Mouse (Mus musculus) layer of hippocampus, adult 9-10 months (tissue): Measurements from ENCODE around the gene Igf2bp1.
"Not testable (repeated sequence)": the region's sequence is repeated elsewhere in the genome, so short reads cannot be mapped to it uniquely, and the experiment has no call there.

Experiments used
- DNase-seq: peaks from one replicate; pipeline ENCODE4 v3.0.0; 2022; ENCODE audit warnings: low spot score

Igf2bp1 gene

DNA sequence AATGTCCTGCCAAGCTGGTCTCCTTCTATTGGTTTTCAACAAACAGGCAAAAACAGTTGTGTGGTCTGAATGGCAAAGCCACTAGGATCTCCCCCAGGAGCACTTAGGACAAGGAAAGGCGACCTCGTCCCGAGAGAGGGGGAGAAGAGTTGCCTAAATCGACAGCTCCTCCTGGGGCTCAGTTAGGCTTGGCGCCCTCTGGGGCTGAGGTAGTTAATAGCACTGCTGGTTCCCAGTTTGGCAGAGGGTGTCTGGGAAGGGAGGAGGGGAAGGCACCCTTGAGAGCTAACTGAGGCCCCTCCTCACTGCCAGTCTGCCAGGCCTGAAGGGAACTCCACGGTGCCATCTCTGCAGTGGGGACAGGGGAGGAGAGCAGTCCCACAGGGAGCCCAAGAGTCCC, 46.6 kb downstream of the Igf2bp1 start:
- no peak for DNase-seq

DNA sequence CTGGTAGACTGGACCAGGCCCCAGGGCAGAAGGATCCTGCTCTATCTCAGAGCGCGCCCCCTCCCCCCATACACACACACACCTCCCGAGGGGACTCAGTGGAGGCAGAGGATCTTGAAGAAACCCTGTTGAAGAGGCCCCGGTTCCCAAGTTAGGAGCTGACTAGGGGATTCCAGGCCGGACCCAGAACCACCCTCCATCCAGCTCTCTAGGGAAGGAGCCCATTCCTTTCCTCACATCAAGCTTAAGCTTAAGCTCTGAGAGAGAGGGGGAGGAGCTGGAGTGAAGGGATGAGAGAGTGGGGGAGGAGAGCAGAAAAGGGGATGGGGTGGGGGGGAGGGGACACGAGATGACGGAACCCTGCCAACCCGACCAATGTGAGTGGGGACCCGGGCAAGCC, 47.5 kb downstream of the Igf2bp1 start:
- DNase-seq, result no peak

DNA sequence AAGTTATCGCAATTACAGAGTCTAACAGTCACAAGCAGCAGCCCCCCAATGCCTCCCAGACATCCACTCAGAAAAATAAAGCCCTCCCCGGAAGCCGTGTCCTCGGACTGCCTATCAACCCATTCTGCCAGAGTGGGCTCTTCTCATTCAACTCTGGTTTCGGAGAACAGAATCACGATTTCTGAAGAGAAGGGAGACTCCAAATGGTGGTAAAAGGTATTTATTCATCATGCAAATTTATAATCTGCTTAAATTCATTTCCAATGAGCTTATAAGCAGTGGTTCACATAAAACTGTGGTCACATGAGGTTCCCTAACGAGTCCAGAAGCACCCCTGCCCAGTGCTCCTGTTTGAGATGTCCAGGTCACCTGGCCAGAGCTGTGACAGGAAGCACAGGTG, 48.3 kb downstream of the Igf2bp1 start:
- DNase-seq, result no peak

DNA sequence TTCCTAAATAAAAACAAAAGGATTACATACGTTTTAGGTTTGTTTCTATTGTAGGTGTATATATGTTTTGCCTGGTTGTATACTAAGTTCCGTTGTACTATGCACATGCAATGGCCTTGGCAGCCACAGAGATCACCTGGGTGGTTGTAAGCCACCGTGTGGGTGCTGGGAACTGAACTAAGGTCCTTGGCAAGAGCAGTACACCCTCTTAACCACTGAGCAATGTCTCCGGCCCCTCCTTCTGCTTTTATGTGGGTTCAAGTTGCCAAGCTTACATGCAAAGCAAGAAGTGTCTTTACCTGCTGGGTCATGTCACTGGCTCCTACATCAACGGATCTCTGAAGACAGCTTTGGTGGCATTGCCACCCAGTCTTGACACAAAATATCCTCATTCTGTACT, 52.4 kb downstream of the Igf2bp1 start:
- DNase-seq, result no peak

DNA sequence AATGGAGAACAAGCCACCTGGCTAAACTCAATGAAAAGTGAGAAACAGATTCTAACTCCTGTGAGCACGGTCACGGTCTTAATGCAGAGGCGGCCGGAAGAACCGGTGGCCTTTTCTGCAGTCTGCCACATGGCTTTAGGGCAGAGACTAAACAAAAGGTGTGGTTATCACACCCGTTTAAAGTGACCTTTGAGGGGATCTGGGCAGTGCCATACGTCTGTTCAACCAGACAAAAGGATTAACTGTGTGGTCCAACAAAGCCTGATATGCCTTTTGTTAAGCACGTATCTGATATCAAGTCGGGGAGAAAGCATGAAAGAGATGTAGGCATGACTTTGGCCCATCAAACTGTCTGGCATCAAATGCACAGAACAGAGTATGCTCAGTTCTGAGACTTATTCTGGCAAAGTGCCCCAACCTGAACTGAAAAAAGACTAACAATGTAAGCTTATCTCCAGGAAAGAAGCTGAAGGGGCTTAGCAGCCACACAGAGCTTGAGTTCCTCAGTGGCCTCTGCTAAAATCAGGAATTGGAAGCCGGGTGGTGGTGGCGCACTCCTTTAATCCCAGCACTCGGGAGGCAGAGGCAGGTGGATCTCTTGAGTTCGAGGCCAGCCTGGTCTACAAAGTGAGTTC, 59.8 kb downstream of the Igf2bp1 start:
- no peak for DNase-seq

DNA sequence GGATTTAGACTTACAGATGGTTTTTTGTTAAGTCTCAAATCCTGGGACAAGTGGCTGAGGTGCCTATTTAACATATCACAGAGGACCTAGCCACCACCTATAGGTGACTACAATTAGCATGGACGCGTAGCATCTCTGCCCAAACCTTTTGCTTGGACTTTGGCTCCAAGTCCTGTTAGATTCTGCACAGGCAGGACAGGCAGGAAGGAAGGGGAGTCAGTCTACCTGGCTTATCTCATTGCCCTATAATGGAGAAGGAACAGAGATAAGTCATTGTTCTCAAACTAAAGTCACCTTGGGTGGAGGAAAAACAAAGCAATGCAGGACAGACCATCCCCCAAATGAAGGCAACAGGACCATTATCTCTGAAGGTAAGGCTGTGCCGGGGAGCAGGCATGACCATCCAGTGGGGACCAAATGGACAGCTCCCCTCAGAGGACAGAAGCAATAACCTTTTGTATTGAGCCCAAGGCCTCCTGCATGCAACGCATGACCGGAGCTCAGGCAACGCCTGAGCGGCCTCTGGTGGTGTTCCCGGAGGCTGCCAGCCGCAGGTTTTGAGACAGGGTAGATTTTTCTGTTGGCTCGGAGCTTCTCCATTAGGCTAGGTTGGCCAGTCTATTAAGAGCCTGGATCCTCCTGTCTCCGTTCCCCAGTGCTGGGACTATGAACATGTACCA, 65.8 kb downstream of the Igf2bp1 start:
- DNase-seq, result no peak

DNA sequence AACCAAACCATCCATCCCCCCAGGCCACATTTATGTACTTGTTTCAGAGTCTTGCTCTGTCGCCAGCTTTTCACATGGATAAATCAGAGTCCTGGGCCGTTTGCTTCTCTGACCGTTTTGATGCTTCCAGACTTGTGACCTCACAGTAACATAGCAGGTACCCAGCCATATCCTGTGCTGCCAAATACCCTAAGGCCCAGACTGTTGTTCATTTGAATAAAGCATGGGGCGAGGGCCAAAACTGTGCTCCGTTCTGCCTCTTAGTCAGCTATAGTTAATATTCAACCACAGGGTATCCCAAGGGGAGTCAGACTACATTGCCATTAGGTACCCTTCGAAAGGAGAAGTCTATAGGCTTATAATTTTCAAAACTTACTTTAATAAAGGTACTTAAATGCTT, 69.3 kb downstream of the Igf2bp1 start:
- no peak for DNase-seq

DNA sequence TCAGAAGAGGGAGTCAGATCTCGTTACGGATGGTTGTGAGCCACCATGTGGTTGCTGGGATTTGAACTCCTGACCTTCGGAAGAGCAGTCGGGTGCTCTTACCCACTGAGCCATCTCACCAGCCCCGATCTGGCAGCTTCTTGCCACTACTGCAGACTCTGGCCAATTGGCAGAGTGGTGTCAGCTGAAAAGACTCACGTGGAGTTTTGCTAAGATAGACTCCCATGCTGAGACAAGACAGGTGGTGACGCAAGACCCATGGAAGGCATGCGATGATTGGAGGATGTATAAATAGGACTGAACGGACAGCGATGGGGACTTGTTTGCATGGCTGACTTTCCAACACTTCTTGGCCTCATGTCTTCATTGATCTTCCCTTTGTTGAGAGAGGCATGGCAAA, 73.6 kb downstream of the Igf2bp1 start:
- DNase-seq, result not testable (repeated sequence)

DNA sequence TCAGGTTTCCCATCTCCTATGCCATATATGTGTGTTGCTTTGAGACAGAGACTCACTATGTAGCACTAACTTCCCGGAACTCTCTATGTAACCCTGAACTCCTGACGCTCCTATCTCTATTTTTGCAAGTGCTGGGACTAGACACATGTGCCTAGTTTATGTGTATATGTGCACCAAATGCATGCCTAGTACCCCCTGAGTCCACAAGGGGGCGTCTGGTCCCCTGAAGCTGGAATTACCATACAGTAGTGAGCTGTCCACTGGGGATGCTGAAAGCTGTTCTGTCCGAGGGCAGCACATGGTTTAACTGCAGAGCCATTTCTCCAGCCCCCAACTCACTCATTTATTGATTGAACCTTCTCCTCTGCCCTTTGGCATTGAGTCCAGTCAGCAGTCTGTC, 79.3 kb downstream of the Igf2bp1 start:
- no peak for DNase-seq

DNA sequence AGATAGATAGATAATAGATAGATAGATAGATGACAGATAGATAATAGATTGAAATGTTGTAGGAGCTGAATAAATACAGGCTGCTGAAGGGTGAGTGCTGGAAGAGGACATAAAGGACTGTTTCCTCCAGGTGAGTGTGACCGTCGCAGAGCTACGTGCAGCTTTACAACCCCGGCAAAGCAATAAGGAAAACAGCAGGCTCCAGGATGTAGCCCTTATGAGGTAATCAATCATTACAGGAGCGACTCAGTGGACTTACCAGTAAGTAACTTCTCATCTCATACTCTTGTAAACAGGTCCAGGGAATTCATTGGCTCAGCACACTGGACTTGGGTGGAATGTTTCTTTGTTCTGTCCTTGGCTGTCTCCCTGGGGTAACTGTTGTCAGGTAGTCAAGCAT, 79.8 kb downstream of the Igf2bp1 start:
- no peak for DNase-seq

DNA sequence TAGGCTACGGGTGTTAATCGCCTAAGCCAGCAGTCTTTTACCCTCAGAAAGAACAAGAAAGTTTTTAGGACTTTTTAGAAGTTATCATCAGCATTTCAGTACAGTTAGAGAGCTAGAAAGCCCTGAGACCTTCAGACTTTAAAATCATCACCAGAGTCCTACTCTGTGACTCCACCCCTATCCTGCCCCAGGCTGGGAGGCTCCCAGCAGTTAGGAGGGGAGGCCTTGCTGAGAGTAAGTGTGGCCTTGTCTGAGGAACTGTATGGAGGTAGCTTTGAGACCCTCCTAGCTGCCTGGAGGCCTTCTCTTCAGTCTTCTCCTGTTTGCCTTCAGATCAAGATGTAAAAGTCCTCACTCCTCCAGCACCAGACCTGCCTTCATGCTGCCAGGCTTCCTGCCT, 81.5 kb downstream of the Igf2bp1 start:
- no peak for DNase-seq

DNA sequence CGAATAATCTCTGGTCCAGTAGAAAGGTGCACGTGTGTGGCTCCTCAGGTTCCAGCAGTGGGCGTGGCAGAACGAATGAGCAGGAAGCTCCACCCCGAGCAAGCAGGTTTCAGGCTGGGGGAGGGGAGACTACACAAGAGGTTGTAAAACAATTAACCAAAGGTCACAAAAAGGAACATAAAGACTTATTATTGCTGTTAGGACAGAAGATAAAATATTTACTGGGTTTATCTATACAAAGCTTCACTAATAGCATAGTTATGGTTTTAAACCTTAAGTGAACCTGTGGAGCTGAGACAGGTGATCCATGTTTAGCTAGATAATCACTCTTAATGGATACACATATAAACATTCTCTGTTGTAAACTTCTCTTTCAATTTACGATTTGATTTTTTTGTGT, 82.3 kb downstream of the Igf2bp1 start:
- DNase-seq, result not testable (repeated sequence)

DNA sequence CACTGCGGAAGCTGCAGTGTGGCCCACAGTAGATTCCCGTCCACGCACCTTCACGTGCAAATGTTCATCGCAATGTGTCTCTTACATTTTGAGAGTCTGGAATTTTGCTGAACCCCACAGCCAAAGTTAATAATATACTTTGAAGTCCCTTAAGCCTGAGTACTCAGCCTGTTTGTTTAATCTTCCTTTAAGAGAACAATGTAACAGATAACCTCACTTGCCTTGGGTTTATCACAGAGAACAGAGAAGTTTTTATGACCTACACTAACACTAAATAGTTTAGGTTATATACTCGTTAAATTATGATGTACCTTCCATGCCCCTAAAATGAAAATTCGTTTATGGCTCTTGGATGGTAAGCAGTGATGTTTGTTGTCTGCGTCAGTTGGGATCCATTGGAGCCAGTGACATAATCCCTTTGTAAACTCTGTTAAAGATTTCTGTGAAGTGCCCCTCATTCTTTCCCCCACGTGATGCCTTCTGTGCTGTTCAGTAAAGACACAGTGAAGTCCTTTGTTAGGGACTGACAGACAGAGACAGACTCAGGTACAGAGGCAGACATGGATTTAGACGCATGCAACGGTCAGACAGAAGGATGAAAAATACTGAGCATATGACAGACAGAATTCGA, 83.6 kb downstream of the Igf2bp1 start:
- no peak for DNase-seq

DNA sequence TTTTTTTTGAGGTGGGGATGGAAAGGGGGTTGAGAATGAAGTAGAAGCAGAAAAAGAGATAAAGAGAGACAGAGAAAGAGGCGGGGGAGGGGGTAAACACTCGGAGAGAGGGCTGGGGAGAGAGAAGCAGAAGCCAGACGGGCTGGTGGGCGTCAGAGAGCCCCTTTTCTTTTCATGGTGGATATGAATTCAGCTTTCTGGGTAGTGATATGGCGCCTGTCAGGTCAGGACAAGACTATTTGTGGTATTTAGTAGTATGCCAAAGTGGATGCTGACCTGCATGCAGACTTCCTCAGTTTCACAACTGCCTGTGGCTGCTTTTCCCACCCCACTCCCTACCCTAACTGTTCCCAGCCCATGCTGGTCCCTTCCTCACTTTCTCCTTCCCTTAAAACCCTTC, 89.3 kb downstream of the Igf2bp1 start:
- DNase-seq, result no peak

DNA sequence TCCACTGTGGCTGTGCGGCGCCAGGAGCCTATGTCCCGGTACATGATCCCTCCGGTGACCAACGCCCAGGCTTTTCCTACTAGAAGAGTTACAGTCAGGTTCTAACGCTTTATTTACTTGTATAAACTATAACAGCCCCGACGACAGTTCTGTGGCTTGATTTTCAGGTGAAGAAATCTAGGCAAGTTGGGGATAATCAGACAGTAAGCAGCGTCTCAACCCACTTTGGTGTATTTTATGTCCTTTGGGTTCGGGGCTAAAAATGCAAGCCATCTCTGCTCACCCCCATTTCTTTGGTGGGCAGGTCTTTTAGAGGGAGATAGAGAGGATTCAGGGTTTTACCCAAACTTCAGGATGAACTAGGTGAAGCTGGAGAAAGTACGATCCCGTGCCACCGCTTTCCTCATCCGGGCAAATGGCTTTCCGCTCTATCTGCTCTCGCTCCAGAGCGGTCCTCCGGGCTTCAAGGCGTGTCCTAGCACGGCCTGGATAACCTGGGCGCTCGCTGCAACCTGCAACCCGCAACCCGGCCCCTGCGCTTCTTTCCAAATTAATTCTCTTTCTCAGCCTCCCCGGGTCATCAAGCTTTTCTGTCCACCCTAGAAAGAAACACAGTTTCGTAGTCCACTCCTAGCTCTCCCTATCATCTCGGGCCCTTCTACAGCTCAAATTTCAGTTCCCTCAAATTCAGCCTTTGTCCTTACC, 90.6 kb downstream of the Igf2bp1 start:
- DNase-seq, result no peak

DNA sequence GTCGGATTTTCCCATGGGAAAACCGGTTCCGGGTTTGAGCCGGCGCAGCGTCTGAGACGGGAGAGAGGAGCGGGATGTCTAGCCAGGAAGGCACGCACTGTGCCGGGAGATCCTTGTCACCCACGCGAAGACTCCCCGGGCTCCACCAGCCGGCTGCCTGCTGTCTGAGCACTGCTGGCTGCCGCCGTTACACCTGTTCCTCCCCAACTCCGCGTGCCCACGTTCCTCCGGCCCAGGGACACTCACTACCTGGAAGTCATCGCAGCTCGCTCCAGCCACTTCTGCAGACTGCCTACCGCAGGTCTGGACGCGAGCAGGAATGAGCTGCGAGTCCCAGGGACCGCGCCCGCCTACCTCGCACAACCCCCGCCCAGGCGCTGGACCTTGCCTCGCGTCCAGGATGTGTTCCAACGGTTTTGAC, 91.2 kb downstream of the Igf2bp1 start, which contains the start of gene B4galnt2:
B4galnt2 (minus strand) TSS at position 321 of the 421 bp plus-strand sequence.
- no peak for DNase-seq

DNA sequence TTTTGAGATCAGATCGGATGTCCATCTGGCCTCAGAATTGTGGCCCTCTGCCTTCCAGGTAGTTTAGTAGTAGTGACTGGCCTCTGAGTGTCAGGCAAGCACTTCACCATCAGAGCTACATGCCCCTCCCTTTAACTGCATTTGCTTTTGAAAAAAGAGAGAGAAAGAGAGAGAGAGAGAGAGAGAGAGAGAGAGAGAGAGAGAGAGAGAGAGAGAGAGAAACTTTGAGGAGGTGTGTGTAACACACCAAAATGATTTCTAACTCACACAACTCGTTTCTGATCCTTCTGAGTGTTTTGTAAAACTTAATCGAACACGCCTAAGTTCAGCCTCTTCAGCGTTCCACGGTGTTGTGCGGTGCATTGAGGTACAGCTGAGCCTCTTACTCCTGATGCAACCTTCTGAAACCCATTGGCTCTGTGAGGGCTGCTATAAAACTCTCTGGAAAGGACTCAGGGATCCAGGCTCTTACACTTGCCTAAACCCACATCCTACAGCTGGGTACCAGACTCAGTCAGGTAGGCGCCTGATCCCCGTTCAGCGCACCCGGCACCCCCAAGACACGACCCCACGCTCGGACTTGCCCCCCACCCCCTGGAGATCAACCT, 91.7 kb downstream of the Igf2bp1 start:
- DNase-seq, result no peak

DNA sequence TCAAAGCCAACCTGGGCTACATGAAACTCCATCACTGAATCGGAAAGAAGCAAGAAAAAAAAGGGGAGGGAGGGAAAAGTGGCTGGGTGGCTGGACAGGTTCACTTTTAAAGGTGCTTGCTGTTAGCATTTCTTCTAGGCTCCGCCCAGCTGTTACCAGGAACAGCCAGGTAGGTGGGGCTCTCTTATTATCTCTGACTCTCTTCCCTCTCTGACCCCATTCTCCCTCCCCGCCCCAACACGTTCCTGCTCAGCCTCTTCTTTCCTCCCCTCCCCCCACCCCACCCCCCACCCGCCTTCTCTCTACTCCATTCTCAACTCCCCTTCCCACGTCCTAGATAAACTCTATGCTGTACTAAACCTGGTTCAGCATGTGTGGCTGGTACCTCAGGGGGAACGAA, 94.2 kb downstream of the Igf2bp1 start:
- no peak for DNase-seq

DNA sequence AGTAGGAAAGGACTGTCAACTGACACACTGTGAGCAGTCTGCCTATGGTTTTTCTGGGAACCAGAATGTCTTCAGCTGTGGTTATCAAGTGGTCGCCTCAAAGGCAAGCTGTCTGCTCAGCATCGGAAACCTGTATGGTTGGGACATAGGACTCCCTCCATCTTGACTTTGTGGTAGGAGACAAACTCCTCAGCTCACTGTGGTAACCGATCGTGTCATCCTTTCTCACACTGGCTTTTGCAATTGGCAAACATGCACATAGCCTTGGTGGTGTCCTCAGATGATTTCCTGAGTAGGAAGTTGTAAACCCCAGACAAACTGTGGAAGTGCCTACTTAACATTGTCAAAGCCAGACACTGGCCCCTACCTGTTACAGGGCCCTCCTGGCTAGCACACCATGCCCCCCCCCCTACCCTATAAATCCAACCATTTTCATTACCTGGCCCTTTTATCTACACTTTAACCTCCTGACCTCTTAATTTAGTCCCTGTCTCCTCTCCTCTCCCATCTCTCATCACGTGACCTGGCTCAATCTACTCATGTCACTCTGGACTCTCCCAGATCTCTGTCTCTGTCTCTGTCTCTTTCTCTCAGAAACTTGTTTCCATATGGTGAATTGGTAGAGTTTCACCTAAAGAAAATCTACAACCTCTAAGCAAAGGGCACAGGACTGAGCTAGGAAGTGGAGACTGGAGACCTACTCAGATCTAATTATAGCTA, 97.8 kb downstream of the Igf2bp1 start:
- no peak for DNase-seq
